Mouse (Mus musculus) kidney, postnatal 0 days (tissue): ENCODE data around the gene Gm5142. TPM values are rescaled to one million over a fixed set of nuclear protein-coding genes. Genes with fewer than 3 reads are reported as not detected.

ENCODE experiments used
- ATAC-seq: fragments of 200-750 bp; cut with Nextera tagmentation; replicated peaks from 2 replicates; pipeline ENCODE4 v1.8.0; 2017; ENCODE audit warnings: low read depth, moderate number of reproducible peaks, moderate TSS enrichment, moderate library complexity; ENCODE audit not compliant: low FRiP score
- DNase-seq: peaks from one replicate; pipeline ENCODE4 v3.0.0-alpha.2; 2016; ENCODE audit warnings: low spot score
- H3K27ac ChIP-seq: fragments of 300-500 bp; sonication (generic); 2 replicates; pipeline ENCODE4 v1.5.1; 2014; ENCODE audit warnings: mild to moderate bottlenecking
- H3K27me3 ChIP-seq: fragments of 300-500 bp; sonication (generic); 2 replicates; pipeline ENCODE4 v1.6.1; 2014; ENCODE audit warnings: low read length, mixed read lengths; ENCODE audit not compliant: insufficient read depth
- H3K36me3 ChIP-seq: fragments of 300-500 bp; sonication (generic); 2 replicates; pipeline ENCODE4 v1.6.1; 2014; ENCODE audit warnings: low read length, mixed read lengths; ENCODE audit not compliant: insufficient read depth
- H3K4me1 ChIP-seq: fragments of 300-500 bp; sonication (generic); replicated peaks from 2 replicates; pipeline ENCODE4 v1.6.1; 2014; ENCODE audit warnings: antibody characterized with exemption, low read length, mixed read lengths; ENCODE audit not compliant: insufficient read depth
- H3K4me2 ChIP-seq: fragments of 300-500 bp; sonication (generic); 2 replicates; pipeline ENCODE4 v1.6.1; 2014; ENCODE audit warnings: mild to moderate bottlenecking, low read length, moderate library complexity, mixed read lengths
- H3K4me3 ChIP-seq: fragments of 300-500 bp; sonication (generic); replicated peaks from 2 replicates; pipeline ENCODE4 v1.5.1; 2014; ENCODE audit warnings: low read depth, low read length
- H3K9ac ChIP-seq: fragments of 300-500 bp; sonication (generic); 2 replicates; pipeline ENCODE4 v1.6.1; 2014; ENCODE audit warnings: low read depth, low read length
- H3K9me3 ChIP-seq: fragments of 300-500 bp; sonication (generic); replicated peaks from 2 replicates; pipeline ENCODE4 v1.6.1; 2016; ENCODE audit warnings: low read length, inconsistent platforms, mixed read lengths
- CTCF ChIP-seq: IDR thresholded peaks from 2 replicates; pipeline ENCODE4 v1.5.1; 2016; ENCODE audit warnings: antibody characterized with exemption, low read depth, mild to moderate bottlenecking, moderate library complexity
- WGBS: fragments of 180-500 bp; shearing (Covaris S2); extraction: QIAGEN DNeasy Blood & Tissue Kit; methylation state at CpG from one replicate; pipeline ENCODE4 v1.1.7; 2014; 5-methylcytosine and 5-hydroxymethylcytosine counted together
- polyA plus RNA-seq: library from polyadenylated mRNA; unstranded; fragments of >200 nt; fragmentation: Nextera tagmentation; extraction: Ambion mirVana; gene quantifications from 2 replicates; pipeline ENCODE4 v1.2.1, GENCODE M21; 2015

The Gm5142 gene
- polyA plus RNA-seq, 1 experiment from 2014 or later: not detected

GRCm38 (mm10) chr14:59201604-59202215 lies 23.2 kb upstream of the Gm5142 start:
- under 1% methylated on average over 21 of the region's 21 CpGs for WGBS
- Histone ChIP-seq H3K27ac (peak overlapping the region; percentile 96), H3K36me3 (no peaks in the 10 kb centered on the region), H3K4me2 (peak overlapping the region; percentile 71), H3K9me3 (no peaks in the 10 kb centered on the region), H3K9ac (peak overlapping the region; percentile 97), H3K4me1 (no peaks in the 10 kb centered on the region), H3K27me3 (no peaks in the 10 kb centered on the region), H3K4me3 (peak overlapping the region; percentile 96)
- TF ChIP-seq CTCF: no peak
- DNase-seq (peak; percentile 46), ATAC-seq (no peak; the same call in 1 of the 2 replicates)

- Histone ChIP-seq H3K4me3 (peak within 1 kb of the TSS; percentile 96), H3K4me2 (peak within 1 kb of the TSS; percentile 71), H3K9ac (peak within 1 kb of the TSS; percentile 97), H3K27me3 (no peaks in the 10 kb centered on the region), H3K27ac (peak within 1 kb of the TSS; percentile 96), H3K9me3 (no peaks in the 10 kb centered on the region), H3K4me1 (no peaks in the 10 kb centered on the region), H3K36me3 (no peaks in the 10 kb centered on the region)
- under 1% methylated on average over 82 of the region's 96 CpGs for whole genome bisulfite sequencing
- DNase-seq: peak; percentile 93
- peak; percentile 61 for TF ChIP-seq CTCF
- ATAC-seq: peak; percentile 96
Observed at GRCm38 (mm10) chr14:59200711-59201603, 22.4 kb upstream of the Gm5142 start, which contains the start of gene Rcbtb1. TSS of gene Rcbtb1 (plus strand) at chr14:59201209.

DNA sequence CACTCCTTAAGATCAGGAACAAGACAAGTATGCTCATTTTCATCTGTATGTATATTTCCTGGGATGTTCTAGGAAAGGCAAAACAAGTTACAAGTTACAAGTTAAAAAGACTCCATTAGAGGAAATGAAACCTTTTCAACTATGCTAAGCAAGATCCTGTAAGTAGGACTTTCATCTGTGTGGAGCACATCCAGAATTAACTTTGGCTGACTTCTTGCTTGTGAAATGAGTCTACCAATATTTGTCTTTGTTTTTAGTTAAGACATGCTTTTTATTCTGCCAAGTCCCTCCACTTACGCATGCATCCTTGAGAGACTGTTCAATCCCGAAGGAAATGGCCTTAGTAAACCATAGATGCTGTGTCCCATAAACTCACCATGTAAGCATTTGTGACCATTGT lies 7.6 kb upstream of the Gm5142 start:
- Histone ChIP-seq H3K27me3 (no peaks in the 10 kb centered on the region), H3K4me3 (no peak overlapping the region), H3K9ac (no peak overlapping the region), H3K27ac (no peak overlapping the region), H3K36me3 (no peaks in the 10 kb centered on the region), H3K9me3 (no peaks in the 10 kb centered on the region), H3K4me1 (no peaks in the 10 kb centered on the region), H3K4me2 (no peak overlapping the region)
- no peak for ATAC-seq
- DNase-seq: no peak
- no peak for TF ChIP-seq CTCF
- WGBS: 89% methylated on average over 2 of the region's 2 CpGs

DNA sequence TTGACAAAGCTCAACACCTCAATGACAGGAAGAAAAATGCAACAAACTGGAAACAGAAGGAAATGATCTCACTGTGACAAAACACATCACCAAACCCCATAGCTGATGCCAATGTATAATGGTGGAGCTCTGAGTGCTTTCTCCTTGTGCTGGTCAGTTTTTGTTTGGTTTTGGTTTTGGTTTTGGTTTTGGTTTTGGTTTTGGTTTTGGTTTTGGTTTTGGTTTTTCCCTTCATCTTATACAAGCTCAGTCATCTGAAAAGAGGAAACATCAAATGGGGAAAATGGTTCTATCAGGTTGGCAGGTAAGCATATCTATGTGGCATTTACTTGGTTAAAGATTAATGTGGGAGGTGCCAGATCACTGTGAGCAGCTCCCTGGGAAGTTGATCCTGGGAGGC lies 7.0 kb upstream of the Gm5142 start:
- Histone ChIP-seq H3K36me3 (no peaks in the 10 kb centered on the region), H3K4me1 (no peaks in the 10 kb centered on the region), H3K9ac (no peak overlapping the region), H3K27me3 (no peaks in the 10 kb centered on the region), H3K9me3 (no peaks in the 10 kb centered on the region), H3K4me3 (no peak overlapping the region), H3K4me2 (no peak overlapping the region), H3K27ac (no peak overlapping the region)
- ATAC-seq: no peak
- TF ChIP-seq CTCF: no peak
- DNase-seq: no peak

DNA sequence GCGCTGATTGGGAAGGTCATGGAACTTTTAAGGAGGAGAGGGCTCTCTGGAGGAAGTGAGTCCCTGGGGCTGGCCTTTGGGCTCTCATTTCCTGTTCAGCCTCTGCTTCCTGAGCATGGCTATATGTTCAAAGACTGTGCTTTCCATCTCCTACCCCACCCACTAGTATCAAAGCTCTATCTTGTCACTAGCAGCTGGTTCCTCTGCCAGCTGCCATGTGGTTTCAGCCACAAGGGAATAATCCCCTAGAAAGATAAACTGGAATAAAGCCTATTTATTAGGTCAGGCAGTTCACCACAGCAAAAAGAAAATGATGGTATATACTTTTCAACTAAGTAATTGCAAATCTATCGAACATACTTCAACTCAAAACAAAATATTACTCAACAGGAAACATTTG lies 4.2 kb upstream of the Gm5142 start:
- Histone ChIP-seq H3K27ac (no peak overlapping the region), H3K36me3 (no peaks in the 10 kb centered on the region), H3K27me3 (no peaks in the 10 kb centered on the region), H3K4me3 (no peak overlapping the region), H3K9ac (no peak overlapping the region), H3K4me2 (no peak overlapping the region), H3K4me1 (no peaks in the 10 kb centered on the region), H3K9me3 (no peaks in the 10 kb centered on the region)
- ATAC-seq (no peak), DNase-seq (no peak)
- 68% methylated on average over 2 of the region's 2 CpGs for WGBS
- no peak for TF ChIP-seq CTCF

DNA sequence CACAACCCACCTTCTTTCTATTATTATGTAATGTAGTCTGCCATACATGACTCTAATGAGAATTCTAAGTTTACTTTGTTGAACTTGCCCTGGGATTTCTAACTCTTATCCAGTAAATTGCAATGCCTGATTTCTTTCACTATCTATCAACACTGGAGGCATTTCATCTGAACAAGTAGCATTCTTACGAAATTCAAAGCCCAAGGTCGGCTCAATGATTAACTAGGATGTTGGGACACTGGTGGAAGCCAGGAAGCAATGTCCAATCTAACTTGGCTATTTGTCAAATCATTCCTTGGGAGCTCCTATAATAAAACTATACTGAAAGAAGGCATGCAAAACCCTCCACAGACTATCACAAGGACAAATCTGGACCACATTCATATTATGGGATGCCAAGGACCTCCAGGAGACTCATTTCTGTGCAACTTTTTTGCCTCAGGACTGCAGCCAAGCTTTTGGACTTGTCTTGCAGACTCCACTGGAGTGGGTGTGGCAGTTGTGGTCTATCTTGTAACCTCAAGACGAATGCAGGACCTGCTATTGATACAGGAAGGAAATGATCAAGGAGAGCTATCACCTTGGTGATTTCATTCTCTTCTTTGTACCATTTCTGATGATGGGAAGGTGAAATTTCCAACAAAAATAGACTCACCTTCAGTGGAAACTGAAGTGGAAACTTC lies 21.4 kb downstream of the Gm5142 start:
- H3K9ac ChIP-seq: no peak overlapping the region
- no peaks in the 10 kb centered on the region for H3K9me3 ChIP-seq
- no peak for TF ChIP-seq CTCF
- H3K27ac ChIP-seq: no peak overlapping the region
- no peak for ATAC-seq
- H3K27me3 ChIP-seq: no peaks in the 10 kb centered on the region
- WGBS: 63% methylated on average over 3 of the region's 3 CpGs
- no peaks in the 10 kb centered on the region for H3K36me3 ChIP-seq
- peak; percentile 27 for DNase-seq
- H3K4me2 ChIP-seq: no peak overlapping the region
- H3K4me3 ChIP-seq: no peak overlapping the region
- no peaks in the 10 kb centered on the region for H3K4me1 ChIP-seq
